Mouse (Mus musculus): ENCODE data around the gene 1700001L19Rik.

The 1700001L19Rik gene

DNA sequence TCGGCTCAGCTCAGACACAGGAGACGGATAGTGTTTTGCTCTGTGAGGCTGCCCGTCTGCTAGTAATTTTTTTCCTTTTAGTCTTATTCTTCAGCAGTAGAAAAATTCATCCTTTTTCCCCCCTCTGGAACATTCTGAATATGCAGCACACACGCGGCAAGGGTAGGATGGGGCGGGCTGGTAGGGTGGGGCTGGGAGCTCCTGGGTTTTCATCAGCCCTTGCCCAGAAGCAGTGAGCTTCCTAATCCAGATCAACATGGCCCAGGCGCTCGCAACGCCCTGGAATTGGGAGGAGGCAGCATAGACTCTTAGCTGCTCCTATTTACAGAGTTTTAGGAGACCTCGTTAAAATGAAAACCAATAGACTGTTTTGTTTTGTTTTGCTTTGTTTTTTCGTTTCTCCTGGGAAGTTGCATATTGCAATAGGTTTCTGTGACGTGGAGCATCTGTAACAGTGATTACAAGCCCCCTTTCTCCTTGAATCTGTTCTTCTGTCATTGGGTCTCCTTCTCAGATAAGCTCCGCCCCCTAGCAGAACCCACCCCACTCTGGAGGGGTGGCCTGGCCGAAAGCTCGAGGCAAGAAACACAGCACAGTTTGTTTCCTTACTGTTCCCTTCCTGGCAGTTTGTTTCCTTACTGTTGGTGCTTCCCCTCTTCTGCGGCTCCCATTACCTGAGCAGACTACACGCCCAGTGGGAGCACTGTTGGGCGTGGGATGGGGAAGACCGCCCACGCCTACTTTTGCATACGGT lies 10.6 kb downstream of the 1700001L19Rik start:
- DNase-seq (ENCODE audit: low spot score in 2 of 2), result no peak

DNA sequence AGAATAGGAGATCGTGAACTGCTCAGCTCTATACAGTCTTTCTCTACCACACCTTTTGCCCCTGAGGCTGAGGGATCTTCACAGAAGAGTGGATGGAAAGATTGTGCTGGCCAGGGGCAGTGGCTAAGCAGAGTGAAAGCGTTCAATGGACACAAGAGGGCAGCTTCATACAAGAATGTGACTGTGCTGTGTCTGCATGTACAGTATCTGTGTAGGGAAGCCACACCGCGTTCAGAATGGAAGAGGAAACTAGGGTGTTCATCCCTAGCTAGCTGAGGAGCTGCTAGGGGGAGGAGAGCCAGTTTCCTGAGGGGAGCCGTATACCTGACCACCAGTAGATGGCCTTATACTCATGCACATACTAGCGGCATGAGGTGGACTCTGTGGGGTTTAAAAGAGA lies 25.6 kb downstream of the 1700001L19Rik start:
- DNase-seq (ENCODE audit: low spot score in 2 of 2), result peak in 1 of 2 experiments; percentile 47

DNA sequence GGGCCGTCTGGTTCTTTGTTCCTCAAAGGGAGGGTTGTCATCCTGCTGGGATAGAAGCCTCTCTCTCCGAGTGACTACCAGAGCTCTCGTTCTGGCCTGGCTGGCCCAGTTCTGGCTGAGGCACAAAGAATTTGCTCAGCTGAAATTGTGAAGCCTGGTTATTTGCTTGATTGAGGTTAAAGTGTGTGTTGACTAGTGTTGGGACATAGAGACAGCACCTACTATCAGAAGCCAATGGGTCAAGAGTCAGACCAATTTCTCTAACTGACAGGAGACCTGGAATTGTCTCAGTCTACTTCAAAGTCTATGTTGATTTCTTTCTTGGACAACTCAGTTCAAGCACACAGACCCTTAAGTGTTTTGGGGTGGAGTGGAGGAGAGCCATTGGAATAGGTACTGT lies 29.8 kb downstream of the 1700001L19Rik start:
- no peak for DNase-seq (ENCODE audit: low spot score in 2 of 2)

DNA sequence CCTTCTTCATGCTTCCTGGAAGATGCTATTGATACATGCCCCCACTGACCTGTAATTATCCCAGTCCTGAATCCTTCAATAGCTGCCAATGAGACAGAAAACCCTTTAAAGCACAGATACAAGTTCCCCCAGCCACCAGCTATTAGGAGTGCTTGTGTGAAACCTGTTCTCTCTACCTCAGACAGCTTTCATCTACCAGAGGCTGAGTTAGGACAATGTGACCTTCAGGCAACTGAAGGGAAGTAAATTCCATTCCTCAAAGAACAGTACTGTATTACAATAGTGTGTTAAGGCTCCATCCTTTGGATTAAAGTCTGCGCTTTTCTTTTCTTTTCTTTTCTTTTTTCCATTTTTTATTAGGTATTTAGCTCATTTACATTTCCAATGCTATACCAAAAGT lies 45.6 kb downstream of the 1700001L19Rik start:
- no peak for DNase-seq (ENCODE audit: low spot score in 2 of 2)
